7 mouse cellular contexts compared by ENCODE assay signal in genomic region chr17:24425905-24426304, GRCm38 (mm10). TPM values are rescaled to one million over a fixed set of nuclear protein-coding genes. Genes with fewer than 3 reads are reported as not detected.
DNase-seq lines count a peak whose midpoint lies in the region; ATAC-seq and TF ChIP-seq lines count a peak whose summit lies in the region.

No protein-coding gene starts in this region.

- TF ChIP-seq POLR2A in myocyte (IDR thresholded peaks at IDR 0.05; ENCODE audit: insufficient read length, low read depth) = no peak

- 88% methylated on average over 7 of the region's 7 CpGs for WGBS in embryonic facial prominence, embryonic 12.5 days
- WGBS in hindbrain, embryonic 12.5 days = 95% methylated on average over 7 of the region's 7 CpGs

- no peak overlapping the region for H3K9ac ChIP-seq in embryonic facial prominence, embryonic 12.5 days
- H3K9ac ChIP-seq in hindbrain, embryonic 12.5 days = no peak overlapping the region

- H3K4me3 ChIP-seq in layer of hippocampus, adult 2 months = peak overlapping the region; percentile 71; the same call in 1 of the 2 replicates
- H3K4me3 ChIP-seq in embryonic facial prominence, embryonic 12.5 days = no peak overlapping the region
- 0 out of 2 replicates have a peak overlapping the region, but pooled peaks have one; percentile 68 for H3K4me3 ChIP-seq in hindbrain, embryonic 12.5 days
- H3K4me3 ChIP-seq in myocyte = peak overlapping the region; percentile 46

- peaks cover 41% of the 10 kb centered on the region for H3K36me3 ChIP-seq in embryonic facial prominence, embryonic 12.5 days
- peaks cover 46% of the 10 kb centered on the region for H3K36me3 ChIP-seq in hindbrain, embryonic 12.5 days
- H3K36me3 ChIP-seq in myocyte (ENCODE audit: control insufficient read depth, insufficient read depth) = peaks cover 27% of the 10 kb centered on the region

- peak overlapping the region; percentile 93 for H3K27ac ChIP-seq in layer of hippocampus, adult 2 months
- 0 out of 2 replicates have a peak overlapping the region, but pooled peaks have one; percentile 23 for H3K27ac ChIP-seq in embryonic facial prominence, embryonic 12.5 days
- peak overlapping the region; percentile 93 for H3K27ac ChIP-seq in hindbrain, embryonic 12.5 days

- H3K4me1 ChIP-seq in embryonic facial prominence, embryonic 12.5 days = peaks cover 6% of the 10 kb centered on the region
- peaks cover 4% of the 10 kb centered on the region for H3K4me1 ChIP-seq in hindbrain, embryonic 12.5 days

- TF ChIP-seq CTCF in layer of hippocampus, adult 2 months (conservative IDR thresholded peaks at IDR 0.05) = no peak

- peak overlapping the region; percentile 19 for H3ac ChIP-seq in myocyte (ENCODE audit: control insufficient read depth, insufficient read length)

- no peaks in the 10 kb centered on the region for H3K27me3 ChIP-seq in embryonic facial prominence, embryonic 12.5 days
- no peaks in the 10 kb centered on the region for H3K27me3 ChIP-seq in hindbrain, embryonic 12.5 days
- no peaks in the 10 kb centered on the region for H3K27me3 ChIP-seq in myocyte (ENCODE audit: control insufficient read depth, insufficient read depth, insufficient read length)

- no peaks in the 10 kb centered on the region for H3K9me3 ChIP-seq in embryonic facial prominence, embryonic 12.5 days
- H3K9me3 ChIP-seq in hindbrain, embryonic 12.5 days (replicated peaks) = no peaks in the 10 kb centered on the region

- ATAC-seq in embryonic facial prominence, embryonic 12.5 days (ENCODE audit: insufficient number of reproducible peaks, insufficient read depth, low FRiP score, low TSS enrichment) = no peak
- ATAC-seq in hindbrain, embryonic 12.5 days (ENCODE audit: low FRiP score) = no peak

- H3K79me2 ChIP-seq in myocyte (ENCODE audit: control insufficient read depth, insufficient read depth) = peaks cover 14% of the 10 kb centered on the region

- H3K4me2 ChIP-seq in embryonic facial prominence, embryonic 12.5 days (replicated peaks) = no peak overlapping the region
- no peak overlapping the region for H3K4me2 ChIP-seq in hindbrain, embryonic 12.5 days (replicated peaks)
- peak overlapping the region; percentile 52 for H3K4me2 ChIP-seq in myocyte (ENCODE audit: low read depth)

- DNase-seq in layer of hippocampus, adult 2 months (ENCODE audit: low spot score in 2 of 2) = no peak
- DNase-seq in layer of hippocampus, adult 9-10 months (ENCODE audit: low spot score) = no peak
- DNase-seq in adrenal gland, adult 2 months = no peak
- DNase-seq in layer of hippocampus, adult 8-10 months (ENCODE audit: low spot score in 2 of 2) = no peak

TF ChIP-seq in myocyte, 11 proteins besides CTCF, POLR2A, EP300 and RAD21:
- TF ChIP-seq MYOD1 (IDR thresholded peaks at IDR 0.05; ENCODE audit: control insufficient read depth in 1 of 3, insufficient read length in 2 of 3, low read depth in 2 of 3) = peak in 1 of 3 experiments; percentile 14
- no peak for TF ChIP-seq POLR2AphosphoS2 (IDR thresholded peaks at IDR 0.05; ENCODE audit: insufficient read length, low read depth)

RNA-seq across cellular contexts. Expression of gene Eci1, which starts 0.5 kb away (rescaled TPM):
- total RNA-seq in layer of hippocampus, adult 2 months (2021) = 10 to 100 TPM; 30.7 to 35.5 TPM
- polyA plus RNA-seq in embryonic facial prominence, embryonic 12.5 days (2016; fragmentation: Nextera tagmentation; extraction: Ambion mirVana) = 77.3 and 82.3 TPM in 2 replicates
- polyA plus RNA-seq in hindbrain, embryonic 12.5 days (2016; fragmentation: Nextera tagmentation; extraction: Ambion mirVana) = 59.3 and 62.4 TPM in 2 replicates
- polyA plus RNA-seq in myocyte (2012; fragmentation: generic; extraction: Trizol) = 52.6 TPM
- total RNA-seq in adrenal gland, adult 2 months (2021) = 100 to 1,000 TPM; 303 to 325 TPM
- 163 and 182 TPM in 2 replicates for polyA plus RNA-seq in adrenal gland, adult 2 months (2012; rRNA removed)
- 10 to 100 TPM; 23.1 to 33.9 (median 27.9) TPM for total RNA-seq in layer of hippocampus, adult 8-10 months (2022)

RNA-seq across cellular contexts. Expression of gene Rnps1, which starts 11.5 kb away (rescaled TPM):
- 100 to 1,000 TPM; 127 to 134 TPM for total RNA-seq in layer of hippocampus, adult 2 months (2021)
- polyA plus RNA-seq in embryonic facial prominence, embryonic 12.5 days (2016; fragmentation: Nextera tagmentation; extraction: Ambion mirVana) = 336 and 351 TPM in 2 replicates
- polyA plus RNA-seq in hindbrain, embryonic 12.5 days (2016; fragmentation: Nextera tagmentation; extraction: Ambion mirVana) = 326 and 328 TPM in 2 replicates
- polyA plus RNA-seq in myocyte (2012; fragmentation: generic; extraction: Trizol) = 53.7 TPM
- total RNA-seq in adrenal gland, adult 2 months (2021) = 10 to 100 TPM; 61.4 to 70.3 TPM
- 84.4 and 95.2 TPM in 2 replicates for polyA plus RNA-seq in adrenal gland, adult 2 months (2012; rRNA removed)
- total RNA-seq in layer of hippocampus, adult 8-10 months (2022) = 100 to 1,000 TPM; 122 to 134 (median 134) TPM

RNA-seq across cellular contexts. Expression of gene Dnase1l2, which starts 17.0 kb away (rescaled TPM):
- total RNA-seq in layer of hippocampus, adult 2 months (2021) = 10 to 100 TPM in 1 of 2 experiments, 1 to 10 TPM in 1; 5.4 to 10.7 TPM
- polyA plus RNA-seq in embryonic facial prominence, embryonic 12.5 days (2016; fragmentation: Nextera tagmentation; extraction: Ambion mirVana) = 3.2 and 3.6 TPM in 2 replicates
- polyA plus RNA-seq in hindbrain, embryonic 12.5 days (2016; fragmentation: Nextera tagmentation; extraction: Ambion mirVana) = 4.2 and 7.0 TPM in 2 replicates
- polyA plus RNA-seq in myocyte (2012; fragmentation: generic; extraction: Trizol) = 1.0 TPM
- 1 to 10 TPM; 2.1 to 3.7 TPM for total RNA-seq in adrenal gland, adult 2 months (2021)
- 1.8 and 4.1 TPM in 2 replicates for polyA plus RNA-seq in adrenal gland, adult 2 months (2012; rRNA removed)
- total RNA-seq in layer of hippocampus, adult 8-10 months (2022) = 10 to 100 TPM in 1 of 4 experiments, 1 to 10 TPM in 3; 5.8 to 12.1 (median 8.2) TPM

RNA-seq across cellular contexts. Expression of gene E4f1, which starts 44.2 kb away (rescaled TPM):
- 10 to 100 TPM; 34.0 to 39.4 TPM for total RNA-seq in layer of hippocampus, adult 2 months (2021)
- polyA plus RNA-seq in embryonic facial prominence, embryonic 12.5 days (2016; fragmentation: Nextera tagmentation; extraction: Ambion mirVana) = 38.4 and 43.2 TPM in 2 replicates
- polyA plus RNA-seq in hindbrain, embryonic 12.5 days (2016; fragmentation: Nextera tagmentation; extraction: Ambion mirVana) = 35.3 and 39.4 TPM in 2 replicates
- polyA plus RNA-seq in myocyte (2012; fragmentation: generic; extraction: Trizol) = 18.7 TPM
- 10 to 100 TPM; 17.0 to 21.8 TPM for total RNA-seq in adrenal gland, adult 2 months (2021)
- polyA plus RNA-seq in adrenal gland, adult 2 months (2012; rRNA removed) = 57.5 and 59.5 TPM in 2 replicates
- 10 to 100 TPM; 31.0 to 44.2 (median 38.4) TPM for total RNA-seq in layer of hippocampus, adult 8-10 months (2022)

RNA-seq across cellular contexts. Expression of gene Pgp, which starts 44.3 kb away (rescaled TPM):
- total RNA-seq in layer of hippocampus, adult 2 months (2021) = 10 to 100 TPM; 58.2 to 62.7 TPM
- polyA plus RNA-seq in embryonic facial prominence, embryonic 12.5 days (2016; fragmentation: Nextera tagmentation; extraction: Ambion mirVana) = 52.3 and 54.9 TPM in 2 replicates
- polyA plus RNA-seq in hindbrain, embryonic 12.5 days (2016; fragmentation: Nextera tagmentation; extraction: Ambion mirVana) = 52.5 and 57.3 TPM in 2 replicates
- 53.7 TPM for polyA plus RNA-seq in myocyte (2012; fragmentation: generic; extraction: Trizol)
- total RNA-seq in adrenal gland, adult 2 months (2021) = 100 to 1,000 TPM in 1 of 2 experiments, 10 to 100 TPM in 1; 65.0 to 104 TPM
- 254 TPM in 2 replicates for polyA plus RNA-seq in adrenal gland, adult 2 months (2012; rRNA removed)
- 10 to 100 TPM; 54.8 to 62.3 (median 57.7) TPM for total RNA-seq in layer of hippocampus, adult 8-10 months (2022)

Comparison
In these comparisons a context has a peak if more than half of its experiments do, and no peak if none do; other contexts are left out.
1. H3K27ac ChIP-seq: peak in every context shown above with its lines; median percentile 93 in layer of hippocampus, adult 2 months; 93 in hindbrain, embryonic 12.5 days; 23 in embryonic facial prominence, embryonic 12.5 days.